Mouse (Mus musculus) testis, adult 2 months (tissue): ENCODE results near the gene App.
A peak's percentile ranks its signal among the peaks of the same experiment; 100 is the strongest.

Experiments used
- CTCF ChIP-seq: fragments of 200-500 bp; IDR thresholded peaks from 2 replicates; pipeline ENCODE4 v1.5.1; 2012; ENCODE audit warnings: low read depth, mild to moderate bottlenecking, inconsistent platforms, low read length, moderate library complexity; ENCODE audit not compliant: control insufficient read depth, insufficient read depth, insufficient replicate concordance
- POLR2A ChIP-seq: fragments of 200-500 bp; IDR thresholded peaks from 2 replicates; pipeline ENCODE4 v1.6.1; 2012; ENCODE audit warnings: low read depth, mild to moderate bottlenecking, inconsistent platforms, low read length, moderate library complexity; ENCODE audit not compliant: control insufficient read depth

DNA sequence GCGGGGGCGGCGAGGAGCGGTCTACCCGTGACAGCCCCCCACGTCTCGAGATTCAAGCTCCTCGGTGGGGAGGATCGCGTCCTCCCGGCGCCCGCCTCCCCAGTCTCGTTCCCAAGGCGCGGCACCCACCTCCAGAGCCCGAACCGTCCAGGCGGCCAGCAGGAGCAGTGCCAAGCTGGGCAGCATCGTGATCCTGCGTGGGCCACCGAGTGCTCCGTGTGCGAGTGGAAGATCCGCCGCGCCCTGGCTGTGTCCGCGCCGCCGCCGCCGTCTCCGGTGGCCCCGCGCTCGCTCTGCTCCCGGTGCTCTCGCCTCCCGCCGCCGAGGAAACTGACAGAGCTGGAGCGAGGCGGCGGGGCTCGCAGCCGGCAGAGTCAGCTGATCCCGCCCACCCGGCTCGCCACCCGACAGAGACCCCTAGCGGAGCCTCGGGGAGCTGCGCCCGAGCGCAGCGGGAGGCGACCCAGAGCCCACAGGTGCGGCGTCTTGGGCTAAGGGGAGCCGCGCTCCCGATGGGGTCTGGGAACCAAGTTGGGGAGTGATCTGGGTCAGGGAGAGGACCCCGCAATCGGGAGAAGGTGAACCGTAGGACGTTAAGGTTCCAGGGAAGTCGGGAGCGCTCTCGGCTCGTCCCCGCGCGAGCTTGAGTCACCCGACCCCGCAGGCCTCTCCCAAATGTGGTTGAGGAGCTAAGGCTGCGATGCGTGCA, at the start of gene App:
- TF ChIP-seq CTCF: peak; percentile 61
- peak; percentile 50; the same call in 1 of the 2 replicates for TF ChIP-seq POLR2A
